Mouse (Mus musculus) CH12.LX (cell line): Measurements from ENCODE around the gene 5730596B20Rik.

Source experiments
- BHLHE40 ChIP-seq: IDR thresholded peaks from 2 replicates; pipeline ENCODE4 v1.6.1; 2011; ENCODE audit warnings: mild to moderate bottlenecking, low read depth, low read length, improper control_type of control experiment
- CHD2 ChIP-seq: IDR thresholded peaks from 2 replicates; pipeline ENCODE4 v1.6.1; 2011; ENCODE audit warnings: low read length, improper control_type of control experiment
- CTCF ChIP-seq, 2 experiments: IDR thresholded peaks in 1 of 2; conservative IDR thresholded peaks in 1 of 2; 2 replicates each; pipeline ENCODE4 v1.5.1; 2011 to 2012; ENCODE audit warnings: low read depth in 2 of 2, low read length in 2 of 2, improper control_type of control experiment in 1 of 2, inconsistent platforms in 1 of 2, mild to moderate bottlenecking in 1 of 2, moderate library complexity in 1 of 2
- EP300 ChIP-seq: IDR thresholded peaks from 2 replicates; pipeline ENCODE4 v1.6.1; 2011; ENCODE audit warnings: low read length, improper control_type of control experiment
- MAFK ChIP-seq: IDR thresholded peaks from 2 replicates; pipeline ENCODE4 v1.6.1; 2011; ENCODE audit warnings: low read length, improper control_type of control experiment; ENCODE audit not compliant: insufficient replicate concordance
- MXI1 ChIP-seq: IDR thresholded peaks from 2 replicates; pipeline ENCODE4 v1.6.1; 2011; ENCODE audit warnings: mild to moderate bottlenecking, low read depth, low read length, improper control_type of control experiment
- NELFE ChIP-seq: IDR thresholded peaks from 2 replicates; pipeline ENCODE4 v1.6.1; 2011; ENCODE audit warnings: low read depth, low read length, improper control_type of control experiment
- POLR2A ChIP-seq: IDR thresholded peaks from 2 replicates; pipeline ENCODE4 v1.6.1; 2011; ENCODE audit warnings: low read depth, mild to moderate bottlenecking, improper control_type of control experiment, low read length
- TCF12 ChIP-seq: IDR thresholded peaks from 2 replicates; pipeline ENCODE4 v1.6.1; 2014; ENCODE audit warnings: low read depth, mild to moderate bottlenecking, inconsistent platforms, low read length, improper control_type of control experiment
- UBTF ChIP-seq: IDR thresholded peaks from 2 replicates; pipeline ENCODE4 v1.6.1; 2012; ENCODE audit warnings: low read depth, mild to moderate bottlenecking, inconsistent platforms, low read length, improper control_type of control experiment, moderate library complexity
- ZC3H11A ChIP-seq: IDR thresholded peaks from 2 replicates; pipeline ENCODE4 v1.6.1; 2012; ENCODE audit warnings: low read depth, mild to moderate bottlenecking, inconsistent platforms, low read length, improper control_type of control experiment
- ZNF384 ChIP-seq: IDR thresholded peaks from 2 replicates; pipeline ENCODE4 v1.6.1; 2012; ENCODE audit warnings: low read depth, low read length, improper control_type of control experiment, inconsistent platforms

DNA sequence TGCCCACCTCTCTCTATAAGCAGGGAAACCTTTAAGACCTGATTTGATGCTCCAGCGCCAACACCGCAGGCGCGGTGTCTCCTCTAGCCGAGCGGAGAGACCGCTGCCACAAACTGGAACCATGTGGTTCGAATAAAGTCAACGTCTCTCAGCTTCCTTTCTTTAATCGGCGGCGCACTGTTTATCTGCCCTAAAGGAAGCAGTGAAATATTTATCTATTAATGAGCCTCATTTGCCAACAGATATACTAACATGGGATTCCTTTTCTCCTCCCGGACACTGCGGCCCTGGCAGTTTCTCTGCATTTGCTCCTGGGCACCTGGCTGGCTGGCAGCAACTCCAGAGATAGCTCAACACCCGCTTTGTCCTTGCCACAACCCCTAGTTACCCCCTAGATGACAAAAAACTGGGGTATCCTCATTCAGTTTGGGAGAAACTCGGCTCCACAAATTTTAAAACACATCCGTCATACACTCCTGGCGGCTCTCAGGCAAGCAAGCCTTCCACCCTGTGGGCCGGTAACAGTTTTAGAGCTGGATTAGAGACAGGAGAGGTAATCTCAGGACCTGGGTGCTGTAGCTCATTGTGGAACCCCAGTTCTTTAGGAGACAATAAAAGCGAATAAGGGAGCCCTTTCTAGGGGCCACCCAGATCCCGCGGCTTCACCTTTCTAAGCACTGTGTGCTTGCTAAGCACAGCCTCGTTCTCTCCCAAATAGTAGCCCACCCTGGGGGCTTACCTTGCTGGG is 40.8 kb downstream of the 5730596B20Rik start:
- TF ChIP-seq ZNF384 (no peak), EP300 (no peak), MAFK (no peak), BHLHE40 (no peak), UBTF (no peak), POLR2A (no peak), ZC3H11A (no peak), CTCF (conservative IDR thresholded peaks at IDR 0.05 in 1 of 2, IDR thresholded peaks at IDR 0.05 in 1 of 2; ENCODE audit: low read depth in 2 of 2, low read length in 2 of 2) (no peak), MXI1 (no peak), CHD2 (no peak), NELFE (no peak), TCF12 (no peak)
